Mouse (Mus musculus) kidney, adult 8-10 months (tissue): Measurements from ENCODE around the gene Ifih1.

Source experiments
- DNase-seq, 2 experiments: peaks; one replicate each; pipeline ENCODE4 v3.0.0; 2022

The Ifih1 gene

GRCm38 (mm10) chr2:62646014-62646645, at the start of gene Ifih1:
Ifih1 (minus strand) TSS chr2:62646255.
- DNase-seq, result peak; percentile 61 to 65

GRCm38 (mm10) chr2:62685934-62686333, 39.9 kb upstream of the Ifih1 start:
- DNase-seq, result no peak

GRCm38 (mm10) chr2:62684989-62685595, 39.0 kb upstream of the Ifih1 start:
- no peak for DNase-seq

- DNase-seq, result no peak
These were observed 35.6 kb upstream of the Ifih1 start for GRCm38 (mm10) chr2:62681667-62682066.

- no peak for DNase-seq
These were observed 26.7 kb upstream of the Ifih1 start for GRCm38 (mm10) chr2:62672788-62673187.

- DNase-seq, result peak in 1 of 2 experiments; percentile 22
These were observed 24.7 kb upstream of the Ifih1 start for GRCm38 (mm10) chr2:62670767-62671166.

GRCm38 (mm10) chr2:62670301-62670700, 24.2 kb upstream of the Ifih1 start:
- DNase-seq, result no peak

GRCm38 (mm10) chr2:62669848-62670247, 23.8 kb upstream of the Ifih1 start:
- no peak for DNase-seq

GRCm38 (mm10) chr2:62665536-62665935, 19.5 kb upstream of the Ifih1 start:
- peak; percentile 17 to 50 for DNase-seq

GRCm38 (mm10) chr2:62664839-62665238, 18.8 kb upstream of the Ifih1 start:
- DNase-seq, result no peak

GRCm38 (mm10) chr2:62664135-62664670, 18.1 kb upstream of the Ifih1 start, which contains the start of gene Gca:
Gca (plus strand) TSS chr2:62664285.
- DNase-seq, result peak; percentile 82 to 85

GRCm38 (mm10) chr2:62662560-62662959, 16.5 kb upstream of the Ifih1 start:
- no peak for DNase-seq

- no peak for DNase-seq
These were observed 14.5 kb upstream of the Ifih1 start for GRCm38 (mm10) chr2:62660565-62660964.

- no peak for DNase-seq
These were observed 10.0 kb upstream of the Ifih1 start for GRCm38 (mm10) chr2:62656072-62656471.

GRCm38 (mm10) chr2:62654519-62655338, 8.7 kb upstream of the Ifih1 start:
- peak; percentile 44 to 73 for DNase-seq

- no peak for DNase-seq
These were observed 6.4 kb upstream of the Ifih1 start for GRCm38 (mm10) chr2:62652466-62652865.

GRCm38 (mm10) chr2:62651890-62652289, 5.8 kb upstream of the Ifih1 start:
- DNase-seq, result no peak

- DNase-seq, result no peak
These were observed 725 bp upstream of the Ifih1 start for GRCm38 (mm10) chr2:62646671-62647289.

GRCm38 (mm10) chr2:62645475-62645874, 580 bp downstream of the Ifih1 start:
- peak in 1 of 2 experiments; percentile 13 for DNase-seq

- DNase-seq, result no peak
These were observed 1.2 kb downstream of the Ifih1 start for GRCm38 (mm10) chr2:62644891-62645290.

- peak; percentile 15 to 30 for DNase-seq
These were observed 2.4 kb downstream of the Ifih1 start for GRCm38 (mm10) chr2:62643405-62644305.

- DNase-seq, result no peak
These were observed 6.2 kb downstream of the Ifih1 start for GRCm38 (mm10) chr2:62639869-62640268.
